Mouse (Mus musculus) midbrain, embryonic 16.5 days (tissue): Measurements from ENCODE around the gene Foxp1. TPM values are rescaled to one million over a fixed set of nuclear protein-coding genes. Genes with fewer than 3 reads are reported as not detected.

Source experiments
- ATAC-seq: fragments of 200-750 bp; cut with Nextera tagmentation; 2 replicates; pipeline ENCODE4 v1.8.0; 2017; ENCODE audit warnings: moderate TSS enrichment
- H3K27ac ChIP-seq: fragments of 300-500 bp; sonication (generic); 2 replicates; pipeline ENCODE4 v1.5.1; 2014; ENCODE audit warnings: mild to moderate bottlenecking, low read length, mixed read lengths
- H3K27me3 ChIP-seq: fragments of 300-500 bp; sonication (generic); 2 replicates; pipeline ENCODE4 v1.6.1; 2014; ENCODE audit warnings: low read depth, low read length, mixed read lengths; ENCODE audit not compliant: control insufficient read depth, insufficient read depth
- H3K36me3 ChIP-seq: fragments of 300-500 bp; sonication (generic); 2 replicates; pipeline ENCODE4 v1.6.1; 2014; ENCODE audit warnings: mild to moderate bottlenecking, low read length, moderate library complexity, mixed read lengths; ENCODE audit not compliant: control insufficient read depth, insufficient read depth
- H3K4me1 ChIP-seq: fragments of 300-500 bp; sonication (generic); 2 replicates; pipeline ENCODE4 v1.6.1; 2014; ENCODE audit warnings: mild to moderate bottlenecking, low read length, mixed read lengths; ENCODE audit not compliant: control insufficient read depth, insufficient read depth
- H3K4me2 ChIP-seq: fragments of 300-500 bp; sonication (generic); 2 replicates; pipeline ENCODE4 v1.6.1; 2014; ENCODE audit warnings: mild to moderate bottlenecking, low read length, mixed read lengths
- H3K4me3 ChIP-seq: fragments of 300-500 bp; sonication (generic); 2 replicates; pipeline ENCODE4 v1.5.1; 2014; ENCODE audit warnings: low read depth, mild to moderate bottlenecking, low read length, moderate library complexity, mixed read lengths
- H3K9ac ChIP-seq: fragments of 300-500 bp; sonication (generic); 2 replicates; pipeline ENCODE4 v1.6.1; 2014; ENCODE audit warnings: low read depth, low read length, mixed read lengths
- H3K9me3 ChIP-seq: fragments of 300-500 bp; sonication (generic); replicated peaks from 2 replicates; pipeline ENCODE4 v1.6.1; 2014; ENCODE audit warnings: mild to moderate bottlenecking, low read length, mixed read lengths; ENCODE audit not compliant: control insufficient read depth, poor library complexity, severe bottlenecking
- WGBS: fragments of 180-500 bp; shearing (Covaris S2); extraction: QIAGEN DNeasy Blood & Tissue Kit; methylation state at CpG from one replicate; pipeline ENCODE4 v1.1.7; 2014; 5-methylcytosine and 5-hydroxymethylcytosine counted together
- polyA plus RNA-seq: library from polyadenylated mRNA; unstranded; fragments of >200 nt; fragmentation: Nextera tagmentation; extraction: Ambion mirVana; gene quantifications from 2 replicates; pipeline ENCODE4 v1.2.1, GENCODE M21; 2015

Gene Foxp1
- polyA plus RNA-seq, 1 experiment from 2014 or later, result 79.8 TPM

- ATAC-seq, result peak; percentile 45; the same call in 1 of the 2 replicates
- Histone ChIP-seq H3K4me2 (no peak overlapping the region), H3K4me3 (no peak overlapping the region), H3K27ac (peak overlapping the region; percentile 62), H3K36me3 (no peaks in the 10 kb centered on the region), H3K4me1 (peaks cover 11% of the 10 kb centered on the region), H3K27me3 (no peaks in the 10 kb centered on the region), H3K9ac (peak overlapping the region; percentile 18; the same call in 1 of the 2 replicates), H3K9me3 (no peaks in the 10 kb centered on the region)
- 24% methylated on average over 6 of the region's 6 CpGs for WGBS
Observed at GRCm38 (mm10) chr6:98949703-98950191, 572.8 kb downstream of the Foxp1 start.

- WGBS, result 46% methylated on average over 7 of the region's 7 CpGs
- Histone ChIP-seq H3K4me2 (no peak overlapping the region), H3K27ac (no peak overlapping the region; the same call in 1 of the 2 replicates), H3K4me3 (no peak overlapping the region), H3K9ac (no peak overlapping the region), H3K27me3 (no peaks in the 10 kb centered on the region), H3K36me3 (no peaks in the 10 kb centered on the region), H3K4me1 (peaks cover 11% of the 10 kb centered on the region), H3K9me3 (no peaks in the 10 kb centered on the region)
- no peak for ATAC-seq
Observed at GRCm38 (mm10) chr6:98949286-98949685, 573.2 kb downstream of the Foxp1 start.

GRCm38 (mm10) chr6:98948153-98949141 lies 574.1 kb downstream of the Foxp1 start:
- no peaks in the 10 kb centered on the region for H3K36me3 ChIP-seq
- WGBS, result 65% methylated on average over 21 of the region's 21 CpGs
- no peak overlapping the region; the same call in 1 of the 2 replicates for H3K27ac ChIP-seq
- no peak overlapping the region for H3K9ac ChIP-seq
- no peak overlapping the region for H3K4me2 ChIP-seq
- no peaks in the 10 kb centered on the region for H3K9me3 ChIP-seq
- no peaks in the 10 kb centered on the region for H3K27me3 ChIP-seq
- no peak for ATAC-seq
- H3K4me3 ChIP-seq, result no peak overlapping the region
- H3K4me1 ChIP-seq, result peaks cover 11% of the 10 kb centered on the region

- peaks cover 11% of the 10 kb centered on the region for H3K4me1 ChIP-seq
- no peak for ATAC-seq
- 57% methylated on average over 11 of the region's 11 CpGs for WGBS
- no peaks in the 10 kb centered on the region for H3K9me3 ChIP-seq
- H3K36me3 ChIP-seq, result no peaks in the 10 kb centered on the region
- H3K27me3 ChIP-seq, result no peaks in the 10 kb centered on the region
- no peak overlapping the region for H3K9ac ChIP-seq
- no peak overlapping the region for H3K27ac ChIP-seq
- no peak overlapping the region for H3K4me2 ChIP-seq
- H3K4me3 ChIP-seq, result no peak overlapping the region
Observed at GRCm38 (mm10) chr6:98947486-98948152, 574.9 kb downstream of the Foxp1 start.

GRCm38 (mm10) chr6:98946731-98947130 lies 575.8 kb downstream of the Foxp1 start:
- no peak for ATAC-seq
- Histone ChIP-seq H3K27ac (no peak overlapping the region), H3K27me3 (no peaks in the 10 kb centered on the region), H3K36me3 (no peaks in the 10 kb centered on the region), H3K9me3 (no peaks in the 10 kb centered on the region), H3K4me1 (peaks cover 11% of the 10 kb centered on the region), H3K9ac (no peak overlapping the region), H3K4me2 (no peak overlapping the region), H3K4me3 (no peak overlapping the region)
- 88% methylated on average over 4 of the region's 4 CpGs for WGBS

- Histone ChIP-seq H3K4me2 (no peak overlapping the region), H3K9me3 (no peaks in the 10 kb centered on the region), H3K36me3 (no peaks in the 10 kb centered on the region), H3K4me3 (no peak overlapping the region), H3K4me1 (peaks cover 11% of the 10 kb centered on the region), H3K27ac (no peak overlapping the region), H3K27me3 (no peaks in the 10 kb centered on the region), H3K9ac (no peak overlapping the region)
- 86% methylated on average over 21 of the region's 21 CpGs for WGBS
- ATAC-seq, result no peak
Observed at GRCm38 (mm10) chr6:98945496-98946412, 576.8 kb downstream of the Foxp1 start.

- H3K36me3 ChIP-seq, result no peaks in the 10 kb centered on the region
- no peak for ATAC-seq
- WGBS, result 66% methylated on average over 8 of the region's 8 CpGs
Observed at GRCm38 (mm10) chr6:98938348-98938747, 584.2 kb downstream of the Foxp1 start.

GRCm38 (mm10) chr6:98937513-98937912 lies 585.0 kb downstream of the Foxp1 start:
- Histone ChIP-seq H3K27me3 (no peaks in the 10 kb centered on the region), H3K4me2 (no peak overlapping the region), H3K9me3 (no peaks in the 10 kb centered on the region)

More at GRCm38 (mm10) chr6:98938348-98938747, 584.2 kb downstream of the Foxp1 start:
- H3K4me3 ChIP-seq, result no peak overlapping the region
- no peak overlapping the region; the same call in 1 of the 2 replicates for H3K27ac ChIP-seq
- 0 out of 2 replicates have a peak, but pooled peaks cover 3% of the 10 kb centered on the region for H3K4me1 ChIP-seq
- no peaks in the 10 kb centered on the region for H3K9me3 ChIP-seq
- no peak overlapping the region for H3K9ac ChIP-seq
- no peaks in the 10 kb centered on the region for H3K27me3 ChIP-seq
- no peak overlapping the region for H3K4me2 ChIP-seq

More at GRCm38 (mm10) chr6:98937513-98937912, 585.0 kb downstream of the Foxp1 start:
- Histone ChIP-seq H3K9ac (no peak overlapping the region), H3K27ac (no peak overlapping the region), H3K36me3 (no peaks in the 10 kb centered on the region), H3K4me1 (0 out of 2 replicates have a peak, but pooled peaks cover 3% of the 10 kb centered on the region), H3K4me3 (no peak overlapping the region)
- 85% methylated on average over 11 of the region's 11 CpGs for WGBS
- ATAC-seq, result no peak
